Mouse (Mus musculus) small intestine, adult 2 months (tissue): ENCODE results near the gene Adamts20.

Experiments
- CTCF ChIP-seq: fragments of 200-500 bp; IDR thresholded peaks from 2 replicates; pipeline ENCODE4 v1.5.1; 2012; ENCODE audit warnings: low read depth, mild to moderate bottlenecking, control low read depth, inconsistent platforms, low read length, moderate library complexity, mixed read lengths; ENCODE audit not compliant: insufficient replicate concordance, insufficient read length; ENCODE audit errors: extremely low read depth
- POLR2A ChIP-seq: fragments of 200-500 bp; IDR thresholded peaks from 2 replicates; pipeline ENCODE4 v1.6.1; 2012; ENCODE audit warnings: low read depth, mild to moderate bottlenecking, control low read depth, inconsistent platforms, low read length, moderate library complexity

GRCm38 (mm10) chr15:94417216-94418155 is 47.7 kb downstream of the Adamts20 start:
- TF ChIP-seq CTCF (no peak), POLR2A (no peak)
